Mouse (Mus musculus) mature B cell (primary cell): Measurements from ENCODE around the gene Alkbh6.

Experiments
- in situ Hi-C: fragments of 300-500 bp; cut with MboI; formaldehyde crosslinking; loops from 2 replicates; pipeline ENCODE4 v1.14.3; 2019

Gene Alkbh6

DNA sequence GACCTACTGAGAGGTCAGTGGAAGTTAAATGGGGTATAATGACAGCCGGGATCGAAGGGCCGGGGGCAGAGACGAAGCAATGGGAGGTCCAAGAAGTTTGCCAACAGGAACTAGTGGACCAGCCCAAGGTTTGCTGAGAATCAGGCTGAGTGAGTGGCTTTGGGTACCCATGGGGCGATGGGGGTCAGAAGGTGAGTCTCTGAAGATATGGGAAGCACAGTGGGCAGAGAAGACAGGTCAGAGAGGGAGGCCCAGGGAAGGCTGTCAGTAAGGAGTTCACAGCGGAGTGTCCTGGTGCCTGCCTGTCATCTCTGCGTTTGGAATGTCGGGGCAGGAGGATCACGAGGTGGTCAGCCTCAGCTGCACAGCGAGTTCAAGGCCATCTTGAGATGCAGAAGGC is 19.9 kb downstream of the Alkbh6 start:
- in situ Hi-C loops, result no loop called here

GRCm38 (mm10) chr7:30331887-30332286 is 23.4 kb downstream of the Alkbh6 start:
- in situ Hi-C loops, result no loop called here

DNA sequence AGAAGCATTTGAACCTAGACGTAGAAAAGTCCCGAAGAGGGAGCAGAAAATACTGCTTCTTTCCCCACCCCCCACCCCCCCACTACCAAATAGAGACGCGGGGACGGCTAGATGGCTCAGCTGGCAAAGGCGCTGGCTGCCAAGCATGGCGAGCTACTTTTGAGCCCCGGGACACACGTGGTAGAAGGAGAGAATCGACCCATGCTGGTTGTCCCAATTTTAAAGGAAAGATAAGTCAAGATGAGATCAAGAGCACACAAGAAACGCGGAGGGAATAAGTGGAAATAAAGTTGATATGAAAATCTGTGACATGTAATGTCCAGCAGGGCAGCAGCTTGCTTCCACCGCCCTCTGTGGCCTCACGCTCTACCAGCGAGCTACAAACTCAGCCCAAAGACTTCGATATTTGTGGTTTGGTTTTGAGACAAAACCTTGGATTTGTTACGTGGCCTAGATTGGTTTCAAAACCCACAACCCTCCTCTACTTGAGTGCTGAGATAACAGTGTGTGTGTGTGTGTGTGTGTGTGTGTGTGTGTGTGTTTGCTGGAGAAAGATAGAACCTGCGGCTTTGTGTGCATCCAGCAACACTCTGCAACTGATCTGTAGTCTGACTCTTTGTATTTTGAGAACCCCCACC is 24.2 kb downstream of the Alkbh6 start:
- in situ Hi-C loops, result no loop called here

DNA sequence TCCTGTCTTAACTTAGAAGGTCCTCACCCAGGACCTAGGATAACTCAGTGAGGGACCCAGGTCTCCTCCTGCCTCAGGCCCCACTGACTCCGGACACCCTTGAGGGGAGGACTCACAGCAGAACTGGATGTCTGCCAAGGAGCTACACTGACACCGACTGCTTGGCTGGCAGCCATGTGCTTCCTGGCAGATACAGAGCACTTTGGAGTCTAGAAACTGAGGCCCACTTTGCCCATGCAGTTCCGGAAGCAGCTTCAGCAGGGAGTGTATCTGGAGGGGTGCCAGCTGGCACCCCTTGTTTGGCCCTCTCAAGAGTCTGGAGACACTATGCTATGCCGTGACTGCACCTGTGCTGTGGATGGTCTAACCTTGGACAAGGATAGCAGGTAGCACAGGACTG is 24.9 kb downstream of the Alkbh6 start:
- in situ Hi-C loops, result no loop called here

- in situ Hi-C loops, result no loop called here
These were observed 26.0 kb downstream of the Alkbh6 start for GRCm38 (mm10) chr7:30334563-30334962.

DNA sequence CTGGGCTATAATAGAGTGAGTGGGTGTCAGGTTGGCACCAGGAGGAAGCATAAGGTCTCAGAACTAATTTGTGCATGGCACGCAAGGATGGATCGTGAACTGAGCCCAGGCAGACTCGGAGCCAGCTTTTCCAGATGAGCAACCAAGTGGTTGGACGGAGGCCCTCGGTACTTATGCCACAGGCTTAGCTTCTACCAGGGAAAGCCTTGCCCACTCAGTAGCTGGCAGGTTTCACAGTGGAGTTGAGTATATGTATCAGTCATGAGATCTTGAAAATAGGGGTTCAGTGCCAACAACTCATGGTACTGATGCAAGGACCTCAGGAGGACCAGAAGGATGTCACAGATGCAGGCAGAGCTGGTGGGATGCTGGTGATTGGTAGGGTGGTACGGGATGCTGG is 27.2 kb downstream of the Alkbh6 start:
- in situ Hi-C loops, result no loop called here

DNA sequence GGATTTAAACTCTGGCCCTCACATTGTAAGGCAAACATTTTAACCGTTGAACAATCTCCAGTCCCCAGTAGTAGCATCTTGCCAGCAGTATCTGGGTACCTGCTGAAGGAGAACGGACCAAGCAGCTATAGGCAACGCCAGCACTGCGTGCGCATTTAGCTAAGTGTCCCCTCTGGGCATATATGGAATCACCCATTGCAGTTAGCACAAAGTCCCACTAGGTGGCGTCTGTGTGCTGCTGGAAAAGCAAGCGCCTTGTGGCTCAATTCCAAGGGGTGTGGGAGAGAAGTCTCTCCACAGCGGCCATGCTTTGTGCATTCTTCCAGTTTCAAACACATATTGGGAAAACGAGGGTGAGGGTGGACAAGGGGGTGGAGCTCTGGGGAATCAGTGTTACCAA is 27.9 kb downstream of the Alkbh6 start:
- in situ Hi-C loops, result no loop called here

GRCm38 (mm10) chr7:30339432-30340109 is 31.1 kb downstream of the Alkbh6 start:
- in situ Hi-C loops, result no loop called here

DNA sequence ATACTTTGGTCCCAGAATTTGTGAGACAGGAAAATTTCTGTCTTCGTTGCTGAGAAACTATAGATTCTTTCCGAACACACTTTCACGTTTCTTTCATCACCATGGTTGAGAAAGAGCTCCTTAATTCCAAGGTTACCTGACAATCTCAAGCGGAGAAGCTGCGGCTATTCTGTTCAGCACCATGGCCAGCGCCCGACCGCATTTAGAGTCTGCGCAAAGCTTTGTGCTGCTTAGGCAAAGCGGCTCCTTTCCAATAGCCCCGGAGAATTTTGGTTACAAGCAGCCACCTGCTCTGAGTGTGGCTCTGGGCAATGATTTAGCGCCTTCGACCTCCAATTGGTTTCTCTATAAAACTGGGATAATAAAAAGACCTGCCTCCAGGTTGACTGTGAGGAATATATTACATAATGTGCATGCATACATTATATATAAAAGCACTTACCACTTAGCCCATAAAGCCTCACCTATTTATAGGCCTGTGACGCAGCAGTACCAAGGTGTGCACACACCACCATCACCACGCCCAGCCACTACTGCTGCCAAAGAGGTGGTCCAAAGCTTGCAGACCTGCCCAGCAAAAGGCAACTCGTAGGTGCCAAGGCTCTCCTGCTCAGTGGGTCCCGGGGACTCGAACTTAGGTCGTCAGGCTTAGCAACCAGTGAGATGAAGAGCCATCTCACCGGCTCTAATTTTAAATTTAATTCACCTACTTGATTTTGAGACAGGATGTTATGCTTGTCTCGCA is 38.3 kb downstream of the Alkbh6 start:
- in situ Hi-C loops, result no loop called here

DNA sequence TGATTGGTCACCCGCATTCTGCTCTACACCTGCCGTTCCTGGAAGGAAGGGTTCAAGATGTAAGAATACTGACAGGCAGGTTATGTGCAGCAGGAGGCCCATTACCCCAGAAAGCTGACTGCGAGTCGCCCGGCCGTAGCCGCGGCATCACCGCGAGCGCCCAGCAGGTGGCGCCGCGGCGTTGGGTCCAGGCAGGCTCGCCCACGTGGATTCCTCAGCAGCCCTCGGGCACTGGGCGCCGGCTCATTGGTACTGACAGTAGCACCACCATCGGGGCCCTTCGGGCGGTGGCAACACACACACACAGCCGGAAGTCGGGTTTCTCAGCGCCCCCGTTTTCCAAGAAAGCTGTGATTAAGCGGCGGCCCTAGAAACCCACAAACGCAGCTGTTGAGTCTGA is 39.3 kb downstream of the Alkbh6 start:
- in situ Hi-C loops, result no loop called here

GRCm38 (mm10) chr7:30353279-30353822 is 44.8 kb downstream of the Alkbh6 start:
- in situ Hi-C loops, result no loop called here

- in situ Hi-C loops, result no loop called here
These were observed 45.5 kb downstream of the Alkbh6 start for GRCm38 (mm10) chr7:30354059-30354458.

- in situ Hi-C loops, result no loop called here
These were observed 50.1 kb downstream of the Alkbh6 start for GRCm38 (mm10) chr7:30358378-30359186.

DNA sequence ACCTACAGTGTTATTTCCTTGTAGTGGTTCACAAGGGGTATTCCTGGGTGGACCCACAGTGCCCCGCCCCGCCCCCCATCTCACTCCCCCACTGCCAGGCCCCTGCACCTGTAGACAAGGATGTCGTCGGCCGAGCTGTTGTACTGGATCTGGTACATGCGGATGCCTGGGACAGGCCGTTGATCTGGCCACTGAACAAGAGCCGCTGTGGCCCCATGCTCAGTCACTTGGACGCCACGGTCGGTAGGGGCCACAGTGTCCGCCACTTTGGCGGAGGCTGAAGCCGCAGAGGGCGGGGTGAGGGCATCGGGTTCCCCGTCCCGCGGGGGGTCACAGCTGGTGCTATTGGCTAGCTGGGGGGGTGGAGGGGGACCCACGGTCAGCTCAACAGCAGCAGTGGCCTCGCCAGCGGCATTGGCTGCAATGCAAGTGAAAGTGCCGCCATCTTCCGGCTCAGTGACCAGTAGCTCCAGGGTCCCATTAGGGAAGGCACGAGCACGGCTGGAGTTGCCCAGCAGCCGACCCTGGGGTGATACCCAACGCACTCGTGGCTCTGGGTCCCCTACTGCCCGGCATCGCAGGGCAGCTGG is 50.9 kb downstream of the Alkbh6 start:
- in situ Hi-C loops, result no loop called here

DNA sequence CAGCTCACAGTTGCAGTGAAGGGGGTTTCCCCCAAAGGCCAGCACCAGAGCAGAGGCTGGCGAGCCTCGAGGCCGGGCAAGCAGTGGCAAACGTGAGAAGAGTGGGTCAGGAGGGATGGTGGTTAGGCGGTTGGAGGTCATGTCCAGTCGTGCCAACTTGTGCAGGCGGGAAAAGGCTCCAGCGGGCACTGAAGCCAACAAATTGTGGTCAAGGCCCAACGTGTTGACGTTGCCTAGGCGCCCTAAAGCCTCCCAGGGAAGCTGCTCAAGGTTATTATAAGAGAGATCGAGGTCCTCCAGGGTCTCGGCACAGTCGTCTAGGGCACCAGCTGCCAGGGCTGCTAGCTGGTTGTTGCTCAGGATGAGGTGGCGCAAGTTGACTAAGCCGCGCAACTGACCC is 51.5 kb downstream of the Alkbh6 start:
- in situ Hi-C loops, result no loop called here

DNA sequence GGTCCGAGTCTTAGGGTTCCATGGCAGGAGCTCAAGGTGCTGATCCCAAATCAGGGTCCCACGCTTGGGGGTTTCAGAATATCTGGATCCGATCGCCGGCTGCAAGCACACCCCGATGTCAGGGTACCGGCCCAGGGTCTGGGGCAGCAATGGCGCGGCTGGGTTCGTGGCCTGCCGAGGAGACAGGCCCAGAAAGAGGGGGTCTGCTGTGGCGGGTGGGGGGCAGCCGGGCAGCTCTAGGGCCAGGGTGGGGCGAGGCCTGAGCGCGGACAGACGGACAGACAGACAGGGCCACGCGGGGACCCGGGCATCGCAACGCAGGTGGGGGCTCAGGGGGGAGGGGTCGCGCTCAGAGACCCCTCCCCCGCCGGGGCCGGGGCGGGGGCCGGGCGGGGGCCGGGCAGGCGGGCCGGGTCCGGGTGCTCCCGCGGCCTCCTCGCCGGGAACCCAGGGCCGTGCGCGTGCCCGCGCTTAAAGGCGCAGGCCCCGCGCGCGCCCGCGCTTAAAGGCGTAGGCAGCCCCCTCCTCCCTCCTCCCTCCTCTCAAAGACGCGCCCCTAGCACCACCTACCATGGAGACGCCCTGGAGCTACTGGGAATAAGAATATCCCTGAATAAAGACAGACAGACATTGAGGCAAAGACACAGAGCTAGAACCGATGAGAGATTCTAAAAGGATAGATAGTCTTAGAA is 54.3 kb downstream of the Alkbh6 start, which contains the start of gene Lrfn3:
Lrfn3 (minus strand) TSS at position 121 of the 692 bp plus-strand sequence.
- in situ Hi-C loops, result no loop called here

DNA sequence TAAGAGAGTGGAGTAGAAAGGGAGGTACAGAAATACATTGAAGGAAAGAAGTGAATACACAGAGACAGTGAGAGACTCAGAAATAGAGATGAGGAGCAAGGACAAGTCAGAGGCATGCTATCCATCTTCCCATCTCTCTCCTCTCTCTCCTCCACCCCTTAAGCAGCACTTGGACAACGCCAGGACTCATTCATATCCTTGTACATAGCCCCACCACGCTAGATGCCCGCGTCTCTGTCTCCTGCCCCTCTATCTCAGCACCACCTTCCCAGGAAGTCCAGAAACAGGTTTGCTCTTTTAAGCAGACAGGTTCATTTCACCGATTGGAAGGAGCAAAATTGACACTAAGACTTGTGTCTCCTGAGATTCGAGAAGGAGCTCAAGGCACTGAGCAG is 54.8 kb downstream of the Alkbh6 start:
- in situ Hi-C loops, result no loop called here
